Mouse (Mus musculus): ENCODE data around the gene Fbxo46.

Fbxo46 gene

GRCm38 (mm10) chr7:19170142-19170541, 50.5 kb downstream of the Fbxo46 start:
- peak; percentile 98 for DNase-seq

DNA sequence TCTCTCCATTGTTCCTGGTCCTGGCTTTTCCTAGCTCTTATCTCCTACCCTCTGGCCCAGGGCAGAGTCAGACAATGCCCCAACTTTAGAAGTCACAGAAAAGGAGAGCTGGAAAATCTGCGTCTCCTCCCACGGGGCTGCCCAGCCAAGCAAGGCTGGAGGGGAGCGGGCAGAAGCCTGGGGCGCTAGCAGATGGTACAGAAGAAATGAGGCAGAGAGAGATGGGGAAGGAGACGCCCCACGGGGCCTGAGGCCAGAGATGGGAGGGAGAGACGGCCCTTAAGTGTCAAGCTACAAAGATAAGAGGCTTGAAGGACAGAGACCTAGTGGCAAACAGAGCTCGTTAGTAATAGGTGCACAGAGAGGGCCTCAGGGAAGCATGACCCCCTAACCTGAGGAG, 52.2 kb downstream of the Fbxo46 start:
- peak; percentile 89 for DNase-seq

DNA sequence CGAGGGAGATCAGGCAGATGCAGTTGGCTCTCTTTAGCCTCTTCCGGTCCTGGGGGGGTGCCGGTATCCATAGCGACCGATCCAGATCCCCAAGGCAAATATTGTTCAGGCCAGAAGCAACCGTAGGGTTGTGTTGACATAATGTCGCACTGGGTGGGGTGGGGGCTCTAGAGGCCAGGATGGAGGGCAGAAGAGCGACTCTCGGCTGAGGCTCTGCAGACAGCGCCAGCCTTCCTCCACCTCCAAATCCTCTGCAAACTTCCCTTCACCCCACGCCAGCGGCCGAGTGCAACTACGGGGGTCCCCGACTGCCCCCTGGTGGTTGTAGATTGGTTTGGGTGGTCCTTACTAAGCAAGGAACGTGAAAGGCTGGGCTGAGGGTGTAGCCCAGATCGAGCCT, 53.2 kb downstream of the Fbxo46 start:
- peak; percentile 96 for DNase-seq

- peak; percentile 89 for DNase-seq
These were observed 56.3 kb downstream of the Fbxo46 start, which contains the start of gene Eml2 for GRCm38 (mm10) chr7:19175708-19176515. Gene Eml2 (plus strand): TSS chr7:19176421.

DNA sequence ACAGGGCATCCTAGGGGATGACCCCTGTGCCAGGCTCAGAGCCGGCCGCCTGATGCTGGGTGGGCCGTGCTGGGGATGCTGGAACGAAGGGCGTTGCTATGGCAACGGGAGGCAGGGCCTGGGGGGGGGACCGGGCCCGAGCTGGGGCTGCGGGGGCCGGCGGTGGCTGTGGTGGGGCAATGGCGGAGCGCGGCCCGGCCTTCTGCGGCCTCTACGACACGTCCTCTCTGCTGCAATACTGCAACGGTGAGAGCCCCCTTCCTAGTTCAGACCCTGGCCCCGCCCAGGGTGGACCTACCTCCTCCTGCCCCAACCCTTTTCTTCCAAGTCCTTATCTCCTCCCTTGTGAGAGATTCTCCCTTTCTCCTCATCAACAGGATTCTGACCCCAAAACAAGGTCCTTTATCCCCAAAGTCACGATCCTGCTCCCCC, 56.9 kb downstream of the Fbxo46 start:
- no peak for DNase-seq

GRCm38 (mm10) chr7:19177216-19177615, 57.6 kb downstream of the Fbxo46 start:
- DNase-seq = no peak

DNA sequence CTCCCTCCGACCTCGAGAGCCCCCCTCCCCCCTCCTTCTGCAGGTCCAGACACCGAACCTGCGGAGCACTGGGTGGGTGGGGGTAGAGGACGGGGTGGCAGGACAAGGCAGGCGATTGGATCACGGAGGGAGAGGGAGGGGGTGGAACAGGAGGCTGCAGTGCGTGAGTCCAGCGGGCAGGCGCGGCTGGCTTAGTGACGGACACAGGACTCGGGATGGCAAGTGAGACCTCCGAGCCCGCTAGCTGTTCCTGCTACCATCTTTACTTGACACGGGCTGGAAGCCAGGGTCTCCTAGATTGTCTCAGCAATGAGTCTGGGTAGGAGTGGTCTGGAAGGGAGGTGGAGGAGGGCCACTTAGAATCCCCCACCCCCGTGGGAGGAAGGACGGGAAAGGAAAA, 58.4 kb downstream of the Fbxo46 start:
- peak; percentile 91 for DNase-seq

DNA sequence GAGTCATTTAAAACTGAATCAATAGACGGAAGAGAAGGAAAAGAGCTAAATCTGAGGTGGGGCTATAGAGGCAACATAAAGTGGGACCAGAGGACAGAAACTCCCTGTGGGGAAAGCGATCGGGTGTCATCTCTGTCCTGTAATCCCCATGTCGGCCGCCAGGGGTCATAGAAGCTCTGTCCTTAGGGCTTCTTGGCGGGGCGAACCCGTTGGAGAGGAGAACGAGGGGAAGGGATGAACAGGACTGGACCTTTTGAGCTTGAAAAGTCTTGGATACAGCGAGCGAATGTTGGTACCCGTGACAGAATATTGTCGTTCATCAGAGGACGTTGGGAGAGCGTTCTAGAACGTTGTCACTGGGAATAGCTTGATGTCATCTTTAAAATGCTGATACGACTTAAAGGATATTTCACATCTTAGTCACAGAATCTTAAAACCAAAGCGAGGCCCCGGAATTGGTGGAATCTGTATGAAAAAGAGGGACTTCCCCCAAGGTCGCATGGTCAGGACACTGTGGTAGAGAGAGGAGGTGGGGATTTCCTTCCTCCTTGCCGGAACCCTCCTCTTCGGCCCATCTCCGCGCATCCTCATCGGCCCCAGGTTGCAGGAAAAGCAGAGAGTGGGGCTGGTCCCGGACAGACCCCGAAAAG, 58.9 kb downstream of the Fbxo46 start:
- peak; percentile 95 for DNase-seq

DNA sequence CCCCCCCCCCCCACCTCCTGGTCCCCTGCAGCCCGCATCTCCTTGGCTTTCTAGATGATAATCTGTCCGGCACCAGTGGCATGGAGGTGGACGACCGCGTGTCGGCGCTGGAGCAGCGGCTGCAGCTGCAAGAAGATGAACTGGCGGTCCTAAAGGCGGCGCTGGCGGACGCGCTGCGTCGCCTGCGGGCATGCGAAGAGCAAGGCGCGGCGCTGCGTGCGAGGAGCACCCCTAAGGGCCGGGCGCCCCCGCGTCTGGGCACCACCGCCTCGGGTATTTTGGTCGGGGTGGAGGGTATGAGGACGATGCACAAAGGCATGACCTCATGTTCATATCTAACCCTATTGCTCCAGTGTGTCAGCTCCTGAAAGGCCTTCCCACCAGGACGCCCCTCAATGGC, 59.5 kb downstream of the Fbxo46 start:
- peak; percentile 94 for DNase-seq

DNA sequence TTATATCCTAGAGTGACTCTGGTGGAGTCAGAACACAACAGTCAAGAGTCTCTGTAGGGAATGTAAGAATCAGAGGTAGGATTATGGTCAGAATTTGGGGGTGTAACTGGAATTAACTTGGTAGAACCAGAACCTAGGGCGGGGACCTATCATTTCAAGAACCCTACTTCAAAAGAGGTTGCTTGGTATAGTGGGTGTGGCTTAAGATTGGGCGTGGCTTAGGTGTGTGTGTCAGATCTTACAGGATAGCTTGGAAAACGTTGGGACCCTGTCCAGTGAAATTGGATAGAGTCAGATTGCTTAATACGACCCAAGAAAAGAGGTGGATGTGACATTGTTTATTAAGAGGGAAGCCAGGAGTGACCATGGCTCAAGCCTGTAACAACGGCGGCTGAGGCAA, 60.3 kb downstream of the Fbxo46 start:
- DNase-seq = no peak

- DNase-seq = peak; percentile 97
These were observed 61.3 kb downstream of the Fbxo46 start for GRCm38 (mm10) chr7:19180862-19181429.

GRCm38 (mm10) chr7:19184250-19184649, 64.6 kb downstream of the Fbxo46 start:
- DNase-seq = peak; percentile 90

GRCm38 (mm10) chr7:19184758-19185157, 65.1 kb downstream of the Fbxo46 start:
- DNase-seq = peak; percentile 87
